Mouse (Mus musculus) heart, embryonic 11.5 days (tissue): ENCODE data around the gene Bend4. TPM values are rescaled to one million over a fixed set of nuclear protein-coding genes. Genes with fewer than 3 reads are reported as not detected.
A peak's percentile ranks its signal among the peaks of the same experiment; 100 is the strongest.

ENCODE experiments used
- ATAC-seq: fragments of 200-750 bp; cut with Nextera tagmentation; replicated peaks from 2 replicates; pipeline ENCODE4 v1.8.0; 2017; ENCODE audit warnings: moderate library complexity; ENCODE audit not compliant: insufficient number of reproducible peaks, low FRiP score, low TSS enrichment
- H3K27ac ChIP-seq: fragments of 300-500 bp; sonication (generic); 2 replicates; pipeline ENCODE4 v1.5.1; 2014; ENCODE audit warnings: mild to moderate bottlenecking, low read depth, low read length
- H3K27me3 ChIP-seq: fragments of 300-500 bp; sonication (generic); 2 replicates; pipeline ENCODE4 v1.6.1; 2014; ENCODE audit warnings: mild to moderate bottlenecking, low read length, mixed read lengths; ENCODE audit not compliant: control insufficient read depth, insufficient read depth
- H3K36me3 ChIP-seq: fragments of 300-500 bp; sonication (generic); 2 replicates; pipeline ENCODE4 v1.6.1; 2014; ENCODE audit warnings: mild to moderate bottlenecking, low read length, moderate library complexity, mixed read lengths; ENCODE audit not compliant: control insufficient read depth, insufficient read depth
- H3K4me1 ChIP-seq: fragments of 300-500 bp; sonication (generic); 2 replicates; pipeline ENCODE4 v1.6.1; 2014; ENCODE audit warnings: low read length; ENCODE audit not compliant: control insufficient read depth, insufficient read depth
- H3K4me2 ChIP-seq: fragments of 300-500 bp; sonication (generic); 2 replicates; pipeline ENCODE4 v1.6.1; 2014; ENCODE audit warnings: mild to moderate bottlenecking, moderate library complexity
- H3K4me3 ChIP-seq: fragments of 300-500 bp; sonication (generic); 2 replicates; pipeline ENCODE4 v1.5.1; 2014; ENCODE audit warnings: low read depth, low read length
- H3K9ac ChIP-seq: fragments of 300-500 bp; sonication (generic); 2 replicates; pipeline ENCODE4 v1.6.1; 2014; ENCODE audit warnings: mild to moderate bottlenecking, low read depth, low read length, moderate library complexity
- H3K9me3 ChIP-seq: fragments of 300-500 bp; sonication (generic); replicated peaks from 2 replicates; pipeline ENCODE4 v1.6.1; 2016; ENCODE audit warnings: low read length; ENCODE audit not compliant: control insufficient read depth
- WGBS: fragments of 180-500 bp; shearing (Covaris S2); extraction: QIAGEN DNeasy Blood & Tissue Kit; methylation state at CpG from one replicate; pipeline ENCODE4 v1.1.7; 2014; ENCODE audit not compliant: insufficient replicate concordance; 5-methylcytosine and 5-hydroxymethylcytosine counted together
- polyA plus RNA-seq: library from polyadenylated mRNA; unstranded; fragments of >200 nt; fragmentation: Nextera tagmentation; extraction: Ambion mirVana; gene quantifications from 2 replicates; pipeline ENCODE4 v1.2.1, GENCODE M21; 2014

The Bend4 gene
- polyA plus RNA-seq, 1 experiment from 2014 or later: 25.7 TPM

DNA sequence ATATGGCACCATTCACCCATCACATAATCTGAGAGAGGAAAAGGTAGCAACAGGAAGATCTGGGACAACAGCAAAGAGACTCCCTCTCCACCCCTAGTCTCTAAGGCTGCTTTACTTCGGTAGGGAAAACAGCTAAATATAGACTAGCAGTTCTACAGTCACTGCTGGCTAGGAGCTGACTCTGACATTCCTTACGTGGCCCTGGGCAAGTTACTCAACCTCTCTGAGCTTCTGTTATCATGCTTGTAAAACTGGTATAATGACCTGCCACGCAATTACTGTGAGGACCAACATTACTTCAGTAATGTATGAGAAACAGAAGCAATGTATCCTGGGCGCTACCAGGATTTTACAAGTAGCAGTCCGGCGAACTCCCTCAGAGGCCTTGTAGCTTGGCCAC, 19.7 kb downstream of the Bend4 start:
- Histone ChIP-seq H3K9me3 (no peaks in the 10 kb centered on the region), H3K9ac (no peak overlapping the region), H3K4me2 (peak overlapping the region; percentile 15; the same call in 1 of the 2 replicates), H3K4me1 (peaks cover 35% of the 10 kb centered on the region), H3K27me3 (no peaks in the 10 kb centered on the region), H3K36me3 (0 out of 2 replicates have a peak, but pooled peaks cover 8% of the 10 kb centered on the region), H3K27ac (peak overlapping the region; percentile 64), H3K4me3 (no peak overlapping the region)
- 61% methylated on average over 6 of the region's 6 CpGs for WGBS
- ATAC-seq: no peak

DNA sequence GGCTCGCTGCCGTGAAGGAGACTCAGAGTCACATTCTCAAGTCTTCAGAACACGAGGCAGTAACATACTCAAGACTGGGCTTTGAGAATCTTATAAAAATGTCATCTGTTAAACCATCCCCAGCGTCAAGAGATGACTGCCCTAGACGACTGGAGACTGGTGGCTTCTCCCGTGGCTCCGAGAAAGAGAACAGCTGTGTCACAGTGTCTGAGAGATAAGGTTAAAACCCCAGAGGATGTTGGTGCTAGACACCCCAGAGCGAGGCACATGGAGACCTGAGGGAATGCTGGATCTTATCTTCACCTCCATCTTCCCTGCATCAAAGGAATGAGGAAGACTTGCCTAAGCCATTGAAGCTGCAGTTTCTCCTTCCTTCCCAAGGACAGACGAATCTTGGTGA, 23.2 kb downstream of the Bend4 start:
- Histone ChIP-seq H3K27ac (no peak overlapping the region), H3K36me3 (peaks cover 4% of the 10 kb centered on the region; the same call in 1 of the 2 replicates), H3K4me1 (peaks cover 19% of the 10 kb centered on the region), H3K4me2 (no peak overlapping the region), H3K27me3 (no peaks in the 10 kb centered on the region), H3K4me3 (no peak overlapping the region), H3K9ac (no peak overlapping the region), H3K9me3 (no peaks in the 10 kb centered on the region)
- 65% methylated on average over 9 of the region's 9 CpGs for WGBS
- no peak for ATAC-seq

DNA sequence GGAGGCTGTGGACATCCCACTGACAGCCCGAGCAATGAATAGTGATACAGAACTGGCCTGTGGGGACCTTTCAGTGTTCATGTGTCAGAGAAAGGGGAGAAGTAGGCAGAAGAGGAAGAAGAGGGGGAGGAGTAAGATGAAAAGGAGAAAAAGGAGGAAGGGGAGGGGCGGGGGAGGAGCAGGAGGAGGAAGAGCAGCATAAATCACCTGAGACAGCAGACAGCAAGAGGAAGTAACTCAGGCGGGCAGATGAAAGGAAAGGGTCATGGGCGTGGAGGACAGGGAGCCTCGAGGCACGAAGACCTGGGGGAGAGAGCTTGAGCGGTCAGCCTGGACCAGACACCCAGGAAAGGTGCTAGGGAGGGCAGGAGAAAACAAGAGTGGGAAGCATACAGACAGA, 23.7 kb downstream of the Bend4 start:
- peaks cover 14% of the 10 kb centered on the region for H3K4me1 ChIP-seq
- H3K4me3 ChIP-seq: no peak overlapping the region
- no peaks in the 10 kb centered on the region for H3K27me3 ChIP-seq
- 71% methylated on average over 7 of the region's 7 CpGs for WGBS
- no peak overlapping the region for H3K9ac ChIP-seq
- peaks cover 4% of the 10 kb centered on the region; the same call in 1 of the 2 replicates for H3K36me3 ChIP-seq
- H3K27ac ChIP-seq: no peak overlapping the region
- no peak for ATAC-seq
- no peaks in the 10 kb centered on the region for H3K9me3 ChIP-seq
- no peak overlapping the region for H3K4me2 ChIP-seq

DNA sequence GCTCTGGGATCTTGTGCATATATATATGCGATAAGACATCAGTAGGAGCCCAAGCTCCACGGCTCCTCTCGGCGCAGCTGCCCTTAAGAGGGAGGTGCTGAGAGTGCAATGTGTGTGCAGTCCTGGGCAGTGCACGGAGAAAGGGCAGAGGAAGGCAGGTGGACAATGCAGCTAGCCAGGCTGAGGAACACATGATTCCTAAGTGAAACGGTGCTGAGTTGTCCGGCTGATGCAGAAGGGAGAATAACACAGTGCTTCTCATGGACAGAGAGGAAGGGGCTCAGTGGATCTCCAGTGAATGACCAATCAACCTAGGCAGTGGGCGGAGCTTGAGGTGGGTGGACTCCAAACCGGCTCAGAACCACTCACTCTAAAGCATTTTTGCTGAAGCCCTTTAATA, 26.5 kb downstream of the Bend4 start:
- Histone ChIP-seq H3K36me3 (peaks cover 10% of the 10 kb centered on the region), H3K9me3 (no peaks in the 10 kb centered on the region), H3K4me2 (no peak overlapping the region), H3K9ac (no peak overlapping the region), H3K4me1 (no peaks in the 10 kb centered on the region), H3K4me3 (no peak overlapping the region), H3K27me3 (no peaks in the 10 kb centered on the region), H3K27ac (no peak overlapping the region)
- 77% methylated on average over 9 of the region's 9 CpGs for WGBS
- no peak for ATAC-seq

DNA sequence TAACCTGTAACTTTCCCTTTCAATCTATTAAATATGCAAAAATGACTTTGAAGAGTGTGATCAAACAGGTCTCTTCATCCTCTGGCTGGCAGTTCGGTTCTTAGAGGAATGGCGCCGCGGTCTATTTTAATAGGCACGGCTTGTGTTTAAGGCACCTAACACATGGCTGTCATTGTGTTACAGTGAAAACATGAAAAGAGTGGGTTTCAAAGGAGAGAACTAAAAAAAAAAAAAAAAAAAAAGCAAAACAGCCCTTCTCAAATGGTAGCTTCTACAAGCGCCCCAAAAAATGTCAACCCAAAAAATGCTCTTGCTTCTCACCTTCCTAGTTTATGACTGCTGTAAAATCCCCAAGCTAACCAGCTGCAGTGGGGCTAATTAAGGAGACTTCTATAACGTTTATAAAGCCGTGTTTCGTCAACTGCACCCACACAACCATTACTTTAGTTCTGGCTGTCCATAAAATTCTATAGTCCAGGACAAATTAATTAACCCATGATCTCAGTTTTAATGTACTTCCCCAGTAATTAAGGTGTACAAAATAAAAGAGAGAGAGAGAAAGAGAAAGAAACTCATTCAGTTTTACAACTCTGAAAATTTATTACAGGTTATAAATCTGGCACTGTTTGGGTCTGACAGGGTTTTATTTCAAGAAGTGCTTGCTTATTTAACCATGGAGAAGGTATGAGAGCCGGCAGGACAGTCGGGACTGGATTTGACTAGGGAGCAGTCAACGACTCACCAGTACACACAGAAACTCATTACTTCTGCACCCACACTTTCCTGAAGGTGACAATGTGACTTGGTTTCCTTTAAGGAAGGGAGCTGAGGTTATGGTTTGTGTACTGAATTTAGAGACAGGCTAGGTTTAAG, 27.3 kb downstream of the Bend4 start:
- Histone ChIP-seq H3K4me1 (no peaks in the 10 kb centered on the region), H3K4me3 (no peak overlapping the region), H3K36me3 (peaks cover 8% of the 10 kb centered on the region), H3K9me3 (no peaks in the 10 kb centered on the region), H3K9ac (no peak overlapping the region), H3K27ac (no peak overlapping the region), H3K27me3 (no peaks in the 10 kb centered on the region), H3K4me2 (no peak overlapping the region)
- no peak for ATAC-seq
- 83% methylated on average over 12 of the region's 12 CpGs for WGBS

DNA sequence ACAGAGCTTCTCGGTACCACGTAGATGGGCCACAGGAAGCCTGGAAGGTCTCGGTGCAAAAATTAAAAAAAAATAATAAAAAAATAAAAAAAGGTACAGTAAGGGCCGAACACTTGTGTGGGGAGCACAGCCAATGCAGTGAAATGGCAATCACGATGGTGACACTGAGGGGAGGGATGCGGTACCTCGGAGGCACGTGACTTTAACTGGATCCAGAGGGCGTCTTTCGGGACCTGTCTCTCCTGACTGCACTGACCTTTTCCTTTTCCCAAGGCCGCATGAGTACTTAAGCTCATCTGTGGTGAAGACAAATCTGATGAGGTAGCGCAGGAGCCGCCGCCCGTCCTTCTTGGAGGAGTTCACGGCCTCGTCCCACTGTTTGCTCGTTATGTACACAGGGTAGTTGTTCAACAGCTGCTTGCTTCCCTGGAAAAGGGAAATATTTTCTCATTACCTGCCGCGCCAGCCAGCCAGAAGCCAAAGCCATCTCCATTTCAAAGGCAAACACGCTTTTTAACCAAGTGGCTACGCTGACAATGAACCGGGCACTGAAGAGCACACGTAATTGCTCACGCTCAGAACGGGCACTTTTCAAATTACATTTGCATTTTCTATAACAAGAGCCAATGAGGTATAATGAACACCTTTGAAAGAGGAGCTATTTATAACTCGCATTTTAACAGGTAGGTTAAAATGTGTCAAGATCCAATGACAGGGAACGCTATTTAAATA, 28.1 kb downstream of the Bend4 start:
- Histone ChIP-seq H3K4me1 (peaks cover 5% of the 10 kb centered on the region; the same call in 1 of the 2 replicates), H3K27me3 (no peaks in the 10 kb centered on the region), H3K9me3 (no peaks in the 10 kb centered on the region), H3K9ac (no peak overlapping the region), H3K27ac (no peak overlapping the region), H3K4me2 (no peak overlapping the region), H3K4me3 (no peak overlapping the region), H3K36me3 (peaks cover 8% of the 10 kb centered on the region)
- 91% methylated on average over 28 of the region's 28 CpGs for WGBS
- no peak for ATAC-seq

DNA sequence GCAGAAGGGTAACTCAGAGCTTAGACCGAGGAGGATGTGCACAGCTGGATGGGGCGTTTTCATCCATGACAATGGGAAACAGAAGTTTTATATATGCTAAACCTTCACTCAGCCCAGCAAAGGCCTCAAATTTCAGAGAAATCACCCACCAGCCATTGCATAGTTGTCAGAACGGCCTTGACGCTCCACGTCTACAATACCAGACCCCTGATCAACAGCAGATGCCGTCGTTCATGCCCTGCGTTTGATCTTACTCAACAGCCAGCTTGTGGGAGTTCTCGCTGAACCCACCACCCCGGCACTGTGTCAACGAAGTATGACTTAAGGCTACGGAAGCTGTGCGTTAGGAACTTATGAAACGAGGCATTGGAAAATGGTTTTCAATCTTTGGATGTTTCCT, 30.9 kb downstream of the Bend4 start:
- no peak overlapping the region for H3K4me3 ChIP-seq

DNA sequence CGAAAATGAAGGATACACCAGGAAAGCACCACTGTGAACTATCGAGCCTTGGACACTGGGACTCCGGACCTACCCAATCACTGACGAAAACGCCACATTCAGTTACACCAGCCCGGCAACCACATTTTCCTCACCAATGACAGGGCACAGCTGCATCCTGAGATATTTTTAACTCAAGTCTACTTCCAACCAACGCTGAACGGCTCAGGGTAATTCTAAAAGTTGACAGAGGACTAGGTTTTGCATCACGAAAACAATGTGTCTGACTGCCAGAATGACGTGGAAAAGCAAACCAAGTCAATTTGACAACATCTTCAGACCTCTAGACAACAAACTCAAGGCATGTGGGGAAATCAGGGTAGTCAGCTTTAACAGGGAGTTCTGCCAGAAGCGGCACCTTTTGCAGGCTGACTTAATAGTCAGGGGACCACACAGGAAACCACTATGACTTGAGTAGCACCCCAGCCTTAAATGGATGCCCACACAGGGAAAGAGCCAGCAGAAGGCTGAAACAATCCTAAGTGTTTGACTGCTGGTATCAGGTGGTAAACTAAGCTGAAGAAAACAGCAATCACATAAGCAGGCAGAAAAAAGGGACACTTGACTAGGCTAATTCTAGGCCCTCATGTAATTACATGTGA, 32.8 kb downstream of the Bend4 start:
- Histone ChIP-seq H3K4me1 (peaks cover 5% of the 10 kb centered on the region; the same call in 1 of the 2 replicates), H3K27ac (peak overlapping the region; percentile 22; the same call in 1 of the 2 replicates), H3K4me3 (no peak overlapping the region), H3K27me3 (no peaks in the 10 kb centered on the region), H3K36me3 (peaks cover 6% of the 10 kb centered on the region), H3K4me2 (no peak overlapping the region), H3K9me3 (no peaks in the 10 kb centered on the region), H3K9ac (no peak overlapping the region)
- 64% methylated on average over 11 of the region's 11 CpGs for WGBS
- ATAC-seq: no peak

More for the DNA sequence above, 30.9 kb downstream of the Bend4 start:
- Histone ChIP-seq H3K4me2 (no peak overlapping the region), H3K27ac (no peak overlapping the region), H3K27me3 (no peaks in the 10 kb centered on the region), H3K9ac (no peak overlapping the region), H3K9me3 (no peaks in the 10 kb centered on the region), H3K36me3 (peaks cover 6% of the 10 kb centered on the region), H3K4me1 (peaks cover 5% of the 10 kb centered on the region; the same call in 1 of the 2 replicates)
- ATAC-seq: no peak
- 88% methylated on average over 14 of the region's 14 CpGs for WGBS
